Comparison of ENCODE assay signal across 25 mouse cellular contexts in genomic region chr7:24086871-24087270, GRCm38 (mm10). TPM values are rescaled to one million over a fixed set of nuclear protein-coding genes. Genes with fewer than 3 reads are reported as not detected.
"Had no signal": no experiment of that assay in that cellular context is flagged by ENCODE, and none has a peak within 500 bp of the region (broad histone marks: within the 10 kb centered on the region; RNA-seq: fewer than 3 reads in every experiment).

No protein-coding gene starts in this region.

- H3K9me3 ChIP-seq: liver, embryonic 12.5 days had no signal

- H3K4me3 ChIP-seq: kidney, embryonic 15.5 days; left cerebral cortex, adult 2 months; limb, embryonic 10.5 days; liver, embryonic 12.5 days; midbrain, embryonic 10.5 days; myocyte; neural tube, embryonic 15.5 days had no signal

- H3K27me3 ChIP-seq: kidney, embryonic 15.5 days; liver, embryonic 12.5 days; neural tube, embryonic 15.5 days had no signal

- H3K9ac ChIP-seq: kidney, embryonic 15.5 days; liver, embryonic 12.5 days; neural tube, embryonic 15.5 days had no signal

- DNase-seq: kidney, postnatal 14 days; lung, postnatal 4 days; midbrain, embryonic 14.5 days; right cerebral cortex, adult 18-20 months; right cerebral cortex, postnatal 25 days; thymus, adult 18-20 months; thymus, postnatal 14 days had no signal

- H3K27ac ChIP-seq: kidney, embryonic 15.5 days; left cerebral cortex, adult 2 months; limb, embryonic 10.5 days; liver, embryonic 12.5 days; midbrain, embryonic 10.5 days; neural tube, embryonic 15.5 days; stomach, postnatal 0 days had no signal

RNA-seq across cellular contexts. Expression of gene Vmn1r183, which starts 33.8 kb away (rescaled TPM):
- total RNA-seq: layer of hippocampus, postnatal 25 days; left cerebral cortex, adult 2 months; left cerebral cortex, postnatal 14 days; megakaryocyte, adult 5-6 weeks had no signal
- polyA plus RNA-seq: kidney, embryonic 15.5 days; large intestine, adult 2 months; limb, embryonic 10.5 days; limb, embryonic 14.5 days; liver, embryonic 12.5 days; liver, embryonic 16.5 days; lung, postnatal 0 days; midbrain, embryonic 10.5 days; midbrain, embryonic 14.5 days; myocyte; neural tube, embryonic 11.5 days; neural tube, embryonic 15.5 days; small intestine, adult 2 months; stomach, postnatal 0 days; urinary bladder, adult 2 months had no signal
